Mouse (Mus musculus): ENCODE results near the gene Serpina3j.

DNA sequence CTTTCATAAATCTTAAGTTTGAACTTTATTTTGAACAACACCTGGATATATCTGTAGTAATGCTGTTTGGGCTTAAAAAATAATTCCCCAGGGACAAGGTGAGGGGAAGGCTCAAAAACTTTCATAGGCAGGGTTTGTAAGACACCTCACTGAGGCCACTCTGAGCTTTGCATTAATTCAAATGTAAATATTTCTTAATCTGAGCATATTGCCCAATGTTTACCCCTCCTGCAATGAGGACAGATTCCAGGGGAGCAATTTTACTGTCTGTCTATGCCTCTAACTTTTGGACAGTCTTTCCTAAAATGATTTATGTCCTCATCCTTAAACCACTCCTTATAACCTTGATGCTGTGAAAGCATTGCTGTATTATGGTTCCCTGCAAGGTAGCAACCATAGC is 26.0 kb upstream of the Serpina3j start:
- TF ChIP-seq KAT2A (IDR thresholded peaks at IDR 0.05; ENCODE audit: insufficient replicate concordance, low read length) (no peak), CTCF (conservative IDR thresholded peaks at IDR 0.05 in 1 of 2, IDR thresholded peaks at IDR 0.05 in 1 of 2; ENCODE audit: low read depth in 2 of 2, low read length in 2 of 2) (no peak), POLR2A (IDR thresholded peaks at IDR 0.05; ENCODE audit: low read depth, low read length) (no peak), RAD21 (IDR thresholded peaks at IDR 0.05; ENCODE audit: low read depth, low read length) (no peak), JUN (IDR thresholded peaks at IDR 0.05; ENCODE audit: insufficient read depth, low read depth, low read length) (no peak), TBP (conservative IDR thresholded peaks at IDR 0.05; ENCODE audit: low read depth, low read length) (no peak), MYC (IDR thresholded peaks at IDR 0.05; ENCODE audit: low read depth, low read length) (no peak), NRF1 (IDR thresholded peaks at IDR 0.05; ENCODE audit: low read depth, low read length) (no peak), UBTF (IDR thresholded peaks at IDR 0.05; ENCODE audit: low read depth, low read length) (no peak), BHLHE40 (IDR thresholded peaks at IDR 0.05; ENCODE audit: low read depth, low read length) (no peak)
